11 mouse cellular contexts compared by ENCODE assay signal in the genomic region with DNA sequence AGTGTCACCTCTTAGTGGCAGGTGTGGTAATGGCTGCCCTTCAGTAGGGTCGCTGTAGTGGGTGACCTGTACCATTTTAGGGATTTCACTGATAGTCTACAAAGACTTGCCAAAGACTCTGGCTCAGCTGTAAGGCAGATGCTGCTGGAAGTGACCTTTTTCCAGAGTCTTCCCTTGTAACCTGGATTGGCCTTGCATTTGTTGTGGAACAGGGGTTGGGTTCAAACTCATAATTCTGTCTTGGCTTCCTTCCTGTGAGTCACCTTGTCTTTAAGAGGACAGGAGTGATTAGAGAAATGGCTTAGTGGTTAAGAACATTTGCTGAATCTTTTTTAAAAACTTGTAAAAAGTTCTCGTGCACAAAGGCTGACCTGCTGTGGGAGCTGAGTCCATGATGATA. TPM values are rescaled to one million over a fixed set of nuclear protein-coding genes. Genes with fewer than 3 reads are reported as not detected.
DNase-seq lines count a peak whose midpoint lies in the region; ATAC-seq and TF ChIP-seq lines count a peak whose summit lies in the region.
"Had no signal": no experiment of that assay in that cellular context is flagged by ENCODE, and none has a peak within 500 bp of the region (broad histone marks: within the 10 kb centered on the region; RNA-seq: fewer than 3 reads in every experiment).

No protein-coding gene starts in this region.

- H3K36me3 ChIP-seq in hindbrain, embryonic 10.5 days, result peaks cover 57% of the 10 kb centered on the region
- H3K36me3 ChIP-seq in hindbrain, embryonic 11.5 days (ENCODE audit: control insufficient read depth, insufficient read depth, low read length), result peaks cover 13% of the 10 kb centered on the region
- peaks cover 56% of the 10 kb centered on the region for H3K36me3 ChIP-seq in ES-Bruce4 (ENCODE audit: control insufficient read depth, insufficient read depth, low read length, poor library complexity, severe bottlenecking)
- H3K36me3 ChIP-seq in forebrain, embryonic 14.5 days (ENCODE audit: control insufficient read depth, insufficient read depth, low read length), result peaks cover 51% of the 10 kb centered on the region
- peaks cover 51% of the 10 kb centered on the region for H3K36me3 ChIP-seq in liver, embryonic 15.5 days (replicated peaks)

- no peak for ATAC-seq in hindbrain, embryonic 11.5 days (ENCODE audit: low FRiP score)
- ATAC-seq in forebrain, embryonic 14.5 days, result no peak
- ATAC-seq in liver, embryonic 15.5 days (ENCODE audit: insufficient read depth), result no peak
- ATAC-seq in frontal cortex, adult (ENCODE audit: low TSS enrichment), result no peak
- ATAC-seq: Patski had no signal

- TF ChIP-seq POLR2A in ES-Bruce4 (IDR thresholded peaks at IDR 0.05; ENCODE audit: insufficient read depth, low read length), result no peak

- WGBS in hindbrain, embryonic 10.5 days, result 85% methylated on average over 2 of the region's 2 CpGs
- WGBS in hindbrain, embryonic 11.5 days, result 94% methylated on average over 2 of the region's 2 CpGs
- WGBS in forebrain, embryonic 14.5 days, result 90% methylated on average over 2 of the region's 2 CpGs
- WGBS in liver, embryonic 15.5 days (ENCODE audit: insufficient replicate concordance), result 69% methylated on average over 2 of the region's 2 CpGs

- H3K4me2 ChIP-seq in hindbrain, embryonic 11.5 days (replicated peaks; ENCODE audit: low read depth, low read length), result no peak overlapping the region
- H3K4me2 ChIP-seq in forebrain, embryonic 14.5 days (ENCODE audit: low read length), result peak overlapping the region; percentile 66; the same call in 1 of the 2 replicates
- peak overlapping the region; percentile 86 for H3K4me2 ChIP-seq in liver, embryonic 15.5 days

- no peak for TF ChIP-seq EP300 in ES-Bruce4 (IDR thresholded peaks at IDR 0.05; ENCODE audit: insufficient read depth, low read depth, low read length)

- peaks cover 50% of the 10 kb centered on the region for H3K4me1 ChIP-seq in hindbrain, embryonic 10.5 days (replicated peaks)
- H3K4me1 ChIP-seq in hindbrain, embryonic 11.5 days (replicated peaks; ENCODE audit: control insufficient read depth, insufficient read depth, low read length), result no peaks in the 10 kb centered on the region
- peaks cover 5% of the 10 kb centered on the region for H3K4me1 ChIP-seq in ES-Bruce4 (ENCODE audit: control insufficient read depth, insufficient read depth, low read length)
- peaks cover 9% of the 10 kb centered on the region for H3K4me1 ChIP-seq in forebrain, embryonic 14.5 days (ENCODE audit: control insufficient read depth, insufficient read depth, low read length)
- H3K4me1 ChIP-seq in liver, embryonic 15.5 days (replicated peaks), result peaks cover 65% of the 10 kb centered on the region

- no peak overlapping the region for H3K9ac ChIP-seq in hindbrain, embryonic 11.5 days (ENCODE audit: low read depth, low read length)
- peak overlapping the region; percentile 91 for H3K9ac ChIP-seq in ES-Bruce4 (ENCODE audit: low read depth, poor library complexity, severe bottlenecking)
- H3K9ac ChIP-seq in forebrain, embryonic 14.5 days (ENCODE audit: low read length), result peak overlapping the region; percentile 83
- H3K9ac ChIP-seq in liver, embryonic 15.5 days, result no peak overlapping the region

- H3K27me3 ChIP-seq in hindbrain, embryonic 10.5 days (ENCODE audit: insufficient read depth, poor library complexity, severe bottlenecking), result peaks cover 8% of the 10 kb centered on the region; the same call in 1 of the 2 replicates
- H3K27me3 ChIP-seq in hindbrain, embryonic 11.5 days (ENCODE audit: control insufficient read depth, insufficient read depth, low read length), result no peaks in the 10 kb centered on the region
- no peaks in the 10 kb centered on the region for H3K27me3 ChIP-seq in ES-Bruce4 (ENCODE audit: control insufficient read depth, insufficient read depth, low read length, poor library complexity, severe bottlenecking)
- H3K27me3 ChIP-seq in forebrain, embryonic 14.5 days (replicated peaks; ENCODE audit: control insufficient read depth, insufficient read depth, low read length), result no peaks in the 10 kb centered on the region
- peaks cover 9% of the 10 kb centered on the region; the same call in 1 of the 2 replicates for H3K27me3 ChIP-seq in liver, embryonic 15.5 days
- H3K27me3 ChIP-seq: limb, embryonic 15.5 days; Patski had no signal

- TF ChIP-seq CTCF in ES-Bruce4 (IDR thresholded peaks at IDR 0.05; ENCODE audit: low read depth, low read length), result no peak

- H3K4me3 ChIP-seq in hindbrain, embryonic 10.5 days, result peak overlapping the region; percentile 86; the same call in 1 of the 2 replicates
- no peak overlapping the region for H3K4me3 ChIP-seq in hindbrain, embryonic 11.5 days (ENCODE audit: low read depth, low read length)
- H3K4me3 ChIP-seq in ES-Bruce4 (ENCODE audit: low read depth, low read length), result peak overlapping the region; percentile 16
- H3K4me3 ChIP-seq in forebrain, embryonic 14.5 days (ENCODE audit: low read depth, low read length), result 0 out of 2 replicates have a peak overlapping the region, but pooled peaks have one; percentile 71
- H3K4me3 ChIP-seq in liver, embryonic 15.5 days (replicated peaks), result peak overlapping the region; percentile 75

- no peaks in the 10 kb centered on the region for H3K9me3 ChIP-seq in hindbrain, embryonic 10.5 days
- H3K9me3 ChIP-seq in hindbrain, embryonic 11.5 days (ENCODE audit: control insufficient read depth, low read length), result no peaks in the 10 kb centered on the region
- H3K9me3 ChIP-seq in ES-Bruce4 (replicated peaks; ENCODE audit: control insufficient read depth, insufficient read depth, low read length, poor library complexity, severe bottlenecking), result no peaks in the 10 kb centered on the region
- no peaks in the 10 kb centered on the region for H3K9me3 ChIP-seq in forebrain, embryonic 14.5 days (replicated peaks; ENCODE audit: control insufficient read depth, low read length)
- H3K9me3 ChIP-seq in liver, embryonic 15.5 days (replicated peaks), result no peaks in the 10 kb centered on the region
- H3K9me3 ChIP-seq: limb, embryonic 15.5 days had no signal

- H3K27ac ChIP-seq in hindbrain, embryonic 10.5 days, result no peak overlapping the region
- H3K27ac ChIP-seq in hindbrain, embryonic 11.5 days (ENCODE audit: low read depth, low read length), result no peak overlapping the region
- H3K27ac ChIP-seq in ES-Bruce4 (ENCODE audit: insufficient read depth, low read length), result peak overlapping the region; percentile 43
- H3K27ac ChIP-seq in forebrain, embryonic 14.5 days (ENCODE audit: low read depth, low read length), result no peak overlapping the region
- 0 out of 2 replicates have a peak overlapping the region, but pooled peaks have one; percentile 58 for H3K27ac ChIP-seq in liver, embryonic 15.5 days (replicated peaks)
- H3K27ac ChIP-seq: limb, embryonic 15.5 days had no signal

- no peak for DNase-seq in hindbrain, embryonic 10.5 days (ENCODE audit: low spot score)
- no peak for DNase-seq in hindbrain, embryonic 11.5 days (ENCODE audit: low spot score)
- no peak for DNase-seq in forebrain, embryonic 14.5 days (ENCODE audit: low spot score)
- DNase-seq in left cerebral cortex, adult 11 months (ENCODE audit: low spot score), result no peak
- DNase-seq in cerebellum, adult 8-10 months, result no peak
- DNase-seq: thymus, adult 18-20 months had no signal

RNA-seq across cellular contexts. Expression of gene Cygb, which starts 19.3 kb away (rescaled TPM):
- polyA plus RNA-seq in hindbrain, embryonic 10.5 days (2016; fragmentation: Nextera tagmentation; extraction: Ambion mirVana), result 3.5 and 3.8 TPM in 2 replicates
- polyA plus RNA-seq in hindbrain, embryonic 11.5 days (2014; fragmentation: Nextera tagmentation; extraction: Ambion mirVana), result 2.4 and 2.8 TPM in 2 replicates
- not detected in 2 replicates for polyA plus RNA-seq in ES-Bruce4 (2011; ENCODE audit: insufficient read depth, insufficient read length, low read depth, missing spikeins)
- 14.7 and 15.4 TPM in 2 replicates for polyA plus RNA-seq in forebrain, embryonic 14.5 days (2014; fragmentation: Nextera tagmentation; extraction: Ambion mirVana)
- 0.84 and 1.0 TPM in 2 replicates for polyA plus RNA-seq in liver, embryonic 15.5 days (2015; fragmentation: Nextera tagmentation; extraction: Ambion mirVana)

RNA-seq across cellular contexts. Expression of gene Prcd, which starts 20.1 kb away (rescaled TPM):
- 0.47 and 1.2 TPM in 2 replicates for polyA plus RNA-seq in hindbrain, embryonic 10.5 days (2016; fragmentation: Nextera tagmentation; extraction: Ambion mirVana)
- polyA plus RNA-seq in hindbrain, embryonic 11.5 days (2014; fragmentation: Nextera tagmentation; extraction: Ambion mirVana), result 0.32 and 0.43 TPM in 2 replicates
- not detected in 2 replicates for polyA plus RNA-seq in ES-Bruce4 (2011; ENCODE audit: insufficient read depth, insufficient read length, low read depth, missing spikeins)
- polyA plus RNA-seq in forebrain, embryonic 14.5 days (2014; fragmentation: Nextera tagmentation; extraction: Ambion mirVana), result 1.4 and 1.7 TPM in 2 replicates
- 0.16 and 0.29 TPM in 2 replicates for polyA plus RNA-seq in liver, embryonic 15.5 days (2015; fragmentation: Nextera tagmentation; extraction: Ambion mirVana)

RNA-seq across cellular contexts. Expression of gene Rhbdf2, which starts 46.6 kb away (rescaled TPM):
- 3.8 and 6.6 TPM in 2 replicates for polyA plus RNA-seq in hindbrain, embryonic 10.5 days (2016; fragmentation: Nextera tagmentation; extraction: Ambion mirVana)
- polyA plus RNA-seq in hindbrain, embryonic 11.5 days (2014; fragmentation: Nextera tagmentation; extraction: Ambion mirVana), result 2.1 and 2.7 TPM in 2 replicates
- polyA plus RNA-seq in ES-Bruce4 (2011; ENCODE audit: insufficient read depth, insufficient read length, low read depth, missing spikeins), result 36.5 and 39.1 TPM in 2 replicates
- polyA plus RNA-seq in forebrain, embryonic 14.5 days (2014; fragmentation: Nextera tagmentation; extraction: Ambion mirVana), result 0.61 TPM in 2 replicates
- 7.2 and 7.5 TPM in 2 replicates for polyA plus RNA-seq in liver, embryonic 15.5 days (2015; fragmentation: Nextera tagmentation; extraction: Ambion mirVana)

Comparison
In these comparisons a context has a peak if more than half of its experiments do, and no peak if none do; other contexts are left out.
1. H3K27ac ChIP-seq: peak in ES-Bruce4 (single experiment) and liver, embryonic 15.5 days (single experiment); none in hindbrain, embryonic 10.5 days (single experiment), hindbrain, embryonic 11.5 days (single experiment) and forebrain, embryonic 14.5 days (single experiment).
2. H3K9ac ChIP-seq: peak in ES-Bruce4 (single experiment) and forebrain, embryonic 14.5 days (single experiment); none in hindbrain, embryonic 11.5 days (single experiment) and liver, embryonic 15.5 days (single experiment).